Mouse (Mus musculus): ENCODE measurements around the gene Hes6. TPM values are rescaled to one million over a fixed set of nuclear protein-coding genes. Genes with fewer than 3 reads are reported as not detected.
A peak's percentile ranks its signal among the peaks of the same experiment; 100 is the strongest.

Gene Hes6
- polyA plus RNA-seq, 1 experiment: 28.2 TPM

DNA sequence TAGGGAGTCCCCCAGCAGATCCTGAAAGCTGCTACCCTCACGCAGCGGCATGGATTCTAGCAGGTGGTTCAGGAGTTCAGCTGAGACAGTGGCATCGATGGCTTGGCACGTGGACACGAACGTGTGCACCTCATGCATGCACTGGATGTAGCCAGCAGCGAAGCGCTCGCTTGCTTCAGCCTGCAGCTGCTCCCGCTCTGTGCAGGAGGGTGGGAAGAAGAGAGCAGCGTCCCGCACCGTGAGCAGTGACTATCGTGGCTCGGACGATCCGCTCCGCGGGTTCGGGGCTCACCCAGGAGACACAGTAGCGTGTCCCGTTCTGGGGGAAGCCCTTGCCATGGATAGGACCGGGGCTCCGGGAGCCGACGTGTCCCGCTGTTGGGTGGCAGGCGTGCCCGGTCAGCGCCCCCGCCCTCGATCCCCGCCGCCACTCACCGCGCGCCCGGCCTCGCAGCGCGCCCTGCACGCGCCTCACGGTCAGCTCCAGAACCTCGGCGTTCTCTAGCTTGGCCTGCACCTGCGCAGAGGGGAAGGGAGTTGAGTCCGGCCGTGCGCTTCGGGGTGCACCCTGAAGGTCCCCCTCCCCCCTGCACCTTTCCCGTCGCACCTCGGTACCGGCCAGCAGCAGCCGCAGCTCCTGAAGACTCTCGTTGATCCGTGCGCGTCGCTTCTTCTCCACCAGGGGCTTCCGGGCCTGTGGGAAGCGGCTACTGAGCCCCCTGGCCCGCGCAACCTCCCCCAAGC, 1.4 kb downstream of the Hes6 start:
- 7% methylated on average over 65 of the region's 65 CpGs for WGBS

DNA sequence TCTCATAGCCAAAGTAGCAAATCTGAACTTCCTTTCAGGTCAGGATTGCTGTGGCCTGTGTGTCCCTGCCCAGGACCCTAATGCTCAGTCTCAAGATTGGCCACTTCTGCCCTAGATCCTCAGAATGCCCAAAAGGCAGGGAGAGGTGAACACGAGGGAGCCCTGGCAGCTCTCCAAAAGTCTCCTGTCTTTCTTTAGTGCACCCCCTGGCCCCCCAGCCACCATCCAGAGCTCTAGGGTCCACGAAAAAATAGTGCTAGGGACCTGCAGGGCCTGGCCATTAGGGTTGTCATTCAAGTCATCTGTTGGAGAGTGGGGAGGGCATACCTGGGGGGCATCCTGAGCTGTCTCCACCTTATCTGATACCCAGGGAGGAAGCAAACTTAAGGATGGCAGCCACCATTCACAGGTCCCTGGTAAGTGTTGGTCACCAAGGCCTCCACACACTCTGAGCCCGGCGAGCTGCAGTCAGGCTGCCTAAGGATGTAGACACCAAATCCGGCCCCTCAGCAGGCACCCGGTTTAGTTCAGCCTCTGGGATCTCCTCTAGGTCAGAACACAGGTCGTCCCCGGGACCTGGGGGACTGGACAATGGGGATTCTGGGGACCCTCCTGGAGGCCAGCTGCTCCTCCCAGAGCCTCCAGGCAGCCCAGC, 2.1 kb downstream of the Hes6 start:
- H3K4me1 ChIP-seq (ENCODE audit: control insufficient read depth, insufficient read depth, low read length): peaks cover 13% of the 10 kb centered on the region; the same call in 1 of the 2 replicates
- no peaks in the 10 kb centered on the region for H3K27me3 ChIP-seq (ENCODE audit: control insufficient read depth, insufficient read depth, low read length)
- TF ChIP-seq CTCF (IDR thresholded peaks at IDR 0.05; ENCODE audit: borderline replicate concordance, insufficient read depth, low read depth, low read length) (no peak), POLR2A (IDR thresholded peaks at IDR 0.05; ENCODE audit: borderline replicate concordance, insufficient read depth, low read length) (no peak)
- WGBS: 58% methylated on average over 8 of the region's 8 CpGs
- H3K27ac ChIP-seq (ENCODE audit: insufficient read depth, low read length): no peak overlapping the region
- no peak overlapping the region for H3K4me3 ChIP-seq (replicated peaks; ENCODE audit: insufficient read depth, low read depth, low read length)
- no peak for DNase-seq

More for the DNA sequence above, 1.4 kb downstream of the Hes6 start:
- no peak overlapping the region for H3K27ac ChIP-seq (ENCODE audit: insufficient read depth, low read length)
- peak in 1 of 2 experiments; percentile 42 for DNase-seq
- H3K4me1 ChIP-seq (ENCODE audit: control insufficient read depth, insufficient read depth, low read length): peaks cover 13% of the 10 kb centered on the region; the same call in 1 of the 2 replicates
- TF ChIP-seq CTCF (IDR thresholded peaks at IDR 0.05; ENCODE audit: borderline replicate concordance, insufficient read depth, low read depth, low read length): no peak
- peak overlapping the region; percentile 80 for H3K4me3 ChIP-seq (replicated peaks; ENCODE audit: insufficient read depth, low read depth, low read length)
- H3K27me3 ChIP-seq (ENCODE audit: control insufficient read depth, insufficient read depth, low read length): no peaks in the 10 kb centered on the region

DNA sequence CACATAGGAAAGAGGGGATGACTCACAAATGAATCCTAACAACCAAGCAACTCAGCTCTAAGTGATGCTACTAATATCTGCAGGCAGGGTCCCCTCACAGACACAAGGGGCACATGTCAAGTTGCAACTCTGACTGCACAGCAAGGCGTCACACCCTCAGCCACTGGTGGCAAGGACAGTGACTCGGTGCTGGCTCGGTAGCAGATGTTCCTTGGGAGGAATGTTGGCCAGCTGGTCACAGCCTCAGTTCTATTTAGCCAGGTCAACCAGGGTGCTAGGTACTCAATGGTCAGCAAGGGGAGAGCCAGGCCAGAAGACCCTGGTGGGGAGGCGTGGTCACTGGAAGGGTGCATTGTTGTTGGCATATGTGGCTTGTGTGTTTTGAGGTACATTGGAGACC, 6.0 kb downstream of the Hes6 start:
- no peak overlapping the region for H3K4me3 ChIP-seq (replicated peaks; ENCODE audit: insufficient read depth, low read depth, low read length)
- no peak overlapping the region for H3K27ac ChIP-seq (ENCODE audit: insufficient read depth, low read length)
- H3K27me3 ChIP-seq (ENCODE audit: control insufficient read depth, insufficient read depth, low read length): no peaks in the 10 kb centered on the region
- peaks cover 10% of the 10 kb centered on the region for H3K4me1 ChIP-seq (ENCODE audit: control insufficient read depth, insufficient read depth, low read length)
- no peak for TF ChIP-seq CTCF (IDR thresholded peaks at IDR 0.05; ENCODE audit: borderline replicate concordance, insufficient read depth, low read depth, low read length)
- TF ChIP-seq POLR2A (IDR thresholded peaks at IDR 0.05; ENCODE audit: borderline replicate concordance, insufficient read depth, low read length): no peak
- no peak for DNase-seq
- 72% methylated on average over 4 of the region's 4 CpGs for WGBS

DNA sequence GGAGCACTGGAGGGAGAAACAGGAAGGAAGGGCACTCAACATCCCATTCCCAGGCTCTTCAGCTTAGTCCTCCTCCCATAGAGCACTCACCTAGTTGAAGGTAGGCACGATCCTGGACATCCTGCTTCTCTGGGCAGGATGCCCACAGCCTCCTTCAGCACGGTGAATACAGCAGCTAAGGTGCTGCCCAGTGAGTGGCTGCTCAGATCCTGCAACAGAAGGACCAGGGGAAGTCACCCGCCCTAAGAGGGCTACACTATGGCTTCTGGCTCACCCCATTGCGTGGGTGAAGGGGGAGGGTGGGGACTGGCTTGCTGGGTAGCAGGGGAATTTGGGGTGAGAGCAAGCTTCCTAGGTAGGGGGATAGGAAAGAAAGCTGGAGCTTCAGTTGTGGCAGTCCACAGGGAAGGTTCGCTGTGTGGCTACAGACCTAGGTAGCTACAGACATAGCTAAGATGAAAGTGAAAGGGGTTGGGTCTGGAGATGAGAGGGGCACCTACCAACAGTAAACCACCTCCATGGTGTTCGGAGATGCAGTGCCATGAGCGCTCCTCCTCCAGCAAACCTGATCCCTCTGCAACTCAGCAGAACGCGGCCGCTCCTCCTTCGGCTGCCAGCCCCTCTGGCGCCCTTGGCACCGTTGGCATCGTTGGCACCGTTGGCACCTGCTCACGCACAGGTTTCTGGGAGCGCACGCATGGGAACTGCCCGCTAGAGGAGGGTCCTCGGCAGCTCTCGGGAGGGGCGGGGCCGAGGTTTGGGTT, 8.2 kb downstream of the Hes6 start:
- H3K27me3 ChIP-seq (ENCODE audit: control insufficient read depth, insufficient read depth, low read length): no peaks in the 10 kb centered on the region
- peak; percentile 88 for DNase-seq
- H3K4me1 ChIP-seq (ENCODE audit: control insufficient read depth, insufficient read depth, low read length): peaks cover 7% of the 10 kb centered on the region
- H3K4me3 ChIP-seq (replicated peaks; ENCODE audit: insufficient read depth, low read depth, low read length): peak overlapping the region; percentile 48
- TF ChIP-seq CTCF (IDR thresholded peaks at IDR 0.05; ENCODE audit: borderline replicate concordance, insufficient read depth, low read depth, low read length) (no peak), POLR2A (IDR thresholded peaks at IDR 0.05; ENCODE audit: borderline replicate concordance, insufficient read depth, low read length) (peak; percentile 74)
- peak overlapping the region; percentile 20 for H3K27ac ChIP-seq (ENCODE audit: insufficient read depth, low read length)
- WGBS: 9% methylated on average over 23 of the region's 23 CpGs

DNA sequence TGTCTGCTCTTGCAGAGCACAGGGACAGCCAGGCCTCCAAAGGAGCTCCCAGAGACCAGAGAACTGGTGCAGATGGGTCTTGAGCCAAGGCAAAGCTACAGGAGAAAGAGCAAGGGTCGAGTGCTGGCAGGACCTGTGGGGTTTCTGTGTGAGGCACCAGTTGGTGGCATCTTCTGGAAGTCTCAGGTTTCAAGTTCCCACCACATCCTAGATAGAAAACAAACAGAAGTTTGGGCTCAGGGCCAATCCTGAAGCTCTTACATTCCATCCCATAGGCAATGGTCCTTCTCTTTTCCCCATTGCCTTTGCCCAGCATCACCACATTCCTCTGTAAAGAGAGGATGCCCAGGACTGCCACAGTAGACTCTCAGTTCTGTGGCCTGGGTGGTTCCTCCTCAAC, 8.9 kb downstream of the Hes6 start:
- TF ChIP-seq CTCF (IDR thresholded peaks at IDR 0.05; ENCODE audit: borderline replicate concordance, insufficient read depth, low read depth, low read length) (no peak), POLR2A (IDR thresholded peaks at IDR 0.05; ENCODE audit: borderline replicate concordance, insufficient read depth, low read length) (no peak)
- H3K27me3 ChIP-seq (ENCODE audit: control insufficient read depth, insufficient read depth, low read length): no peaks in the 10 kb centered on the region
- H3K4me1 ChIP-seq (ENCODE audit: control insufficient read depth, insufficient read depth, low read length): peaks cover 7% of the 10 kb centered on the region
- DNase-seq: no peak
- H3K27ac ChIP-seq (ENCODE audit: insufficient read depth, low read length): no peak overlapping the region
- 32% methylated on average over 1 of the region's 1 CpGs for WGBS
- H3K4me3 ChIP-seq (replicated peaks; ENCODE audit: insufficient read depth, low read depth, low read length): peak overlapping the region; percentile 48

DNA sequence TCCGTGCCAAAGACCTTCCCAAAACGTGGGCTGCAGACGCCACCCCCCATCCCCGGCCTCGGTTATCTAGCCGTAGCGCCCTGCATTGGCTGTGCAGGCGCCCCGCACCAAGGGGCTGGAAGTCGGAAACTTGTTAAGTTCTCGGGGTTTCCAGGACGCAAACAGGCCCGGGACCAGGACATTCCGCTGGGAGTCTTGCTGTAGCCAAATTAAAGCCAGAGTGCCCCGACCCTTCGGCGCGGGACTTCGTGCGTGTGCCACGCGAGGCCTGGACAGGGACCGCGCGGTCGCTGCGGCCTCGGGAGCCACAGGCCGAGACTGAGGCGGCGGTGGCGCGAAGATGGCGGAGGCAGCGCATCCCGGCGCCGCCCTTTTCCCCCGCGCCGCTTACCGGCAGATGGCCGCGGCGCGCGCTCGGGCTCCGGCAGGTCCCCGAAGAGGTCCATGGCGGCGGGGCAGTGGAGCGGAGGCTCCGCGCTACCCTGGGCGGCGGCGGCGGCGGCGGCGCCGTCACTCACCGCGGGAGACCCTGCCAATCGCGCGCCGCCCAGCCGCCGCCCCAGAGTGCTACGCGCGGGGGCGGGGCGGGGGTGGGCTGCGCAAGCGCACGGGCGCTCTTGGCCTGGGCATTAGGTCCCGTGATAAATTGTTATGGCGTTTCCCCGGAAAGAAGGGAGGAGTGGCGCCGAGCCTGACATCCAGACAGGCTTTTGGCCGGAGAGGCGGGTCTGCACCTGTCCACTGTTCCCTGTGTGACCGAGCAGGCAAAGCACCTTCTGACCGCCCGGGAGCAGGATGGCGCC, 15.4 kb downstream of the Hes6 start, which contains the start of gene Ilkap:
Gene Ilkap, minus strand, starts transcription at position 556 of the 803 bp plus-strand sequence.
- H3K4me1 ChIP-seq (ENCODE audit: control insufficient read depth, insufficient read depth, low read length): peaks cover 7% of the 10 kb centered on the region; the same call in 1 of the 2 replicates
- H3K27me3 ChIP-seq (ENCODE audit: control insufficient read depth, insufficient read depth, low read length): no peaks in the 10 kb centered on the region
- WGBS: under 1% methylated on average over 91 of the region's 91 CpGs
- no peak for TF ChIP-seq CTCF (IDR thresholded peaks at IDR 0.05; ENCODE audit: borderline replicate concordance, insufficient read depth, low read depth, low read length)
- TF ChIP-seq POLR2A (IDR thresholded peaks at IDR 0.05; ENCODE audit: borderline replicate concordance, insufficient read depth, low read length): peak; percentile 74; the same call in 1 of the 2 replicates
- H3K27ac ChIP-seq (ENCODE audit: insufficient read depth, low read length): peak within 1 kb of the TSS; percentile 61
- peak within 1 kb of the TSS; percentile 61 for H3K4me3 ChIP-seq (replicated peaks; ENCODE audit: insufficient read depth, low read depth, low read length)
- DNase-seq: peak; percentile 88 to 89

DNA sequence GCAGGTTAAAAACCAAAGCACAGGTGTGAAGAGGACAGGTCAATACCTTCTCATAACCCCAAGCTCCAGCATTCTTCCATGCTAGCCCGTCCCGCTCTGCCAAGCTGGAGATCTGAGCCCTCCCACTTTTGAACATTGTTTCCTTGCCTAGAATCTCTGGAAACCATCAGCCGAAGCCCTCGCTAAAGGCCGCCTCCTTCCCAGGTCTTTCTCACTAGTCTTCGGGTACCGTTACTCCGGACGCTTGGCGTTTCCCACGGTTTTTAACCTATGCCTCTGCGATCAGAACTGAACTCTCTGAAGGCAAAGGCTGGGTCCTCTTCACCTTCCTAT, 15.9 kb downstream of the Hes6 start:
- peak overlapping the region; percentile 61 for H3K4me3 ChIP-seq (replicated peaks; ENCODE audit: insufficient read depth, low read depth, low read length)
- H3K27me3 ChIP-seq (ENCODE audit: control insufficient read depth, insufficient read depth, low read length): no peaks in the 10 kb centered on the region
- TF ChIP-seq CTCF (IDR thresholded peaks at IDR 0.05; ENCODE audit: borderline replicate concordance, insufficient read depth, low read depth, low read length): no peak
- no peak for TF ChIP-seq POLR2A (IDR thresholded peaks at IDR 0.05; ENCODE audit: borderline replicate concordance, insufficient read depth, low read length)
- WGBS: under 1% methylated on average over 12 of the region's 12 CpGs
- DNase-seq: no peak
- H3K27ac ChIP-seq (ENCODE audit: insufficient read depth, low read length): peak overlapping the region; percentile 60; the same call in 1 of the 2 replicates
- peaks cover 7% of the 10 kb centered on the region; the same call in 1 of the 2 replicates for H3K4me1 ChIP-seq (ENCODE audit: control insufficient read depth, insufficient read depth, low read length)

Measured in cerebellum, adult 2 months (tissue).